Mouse (Mus musculus): ENCODE data around the gene Pik3cg.

DNA sequence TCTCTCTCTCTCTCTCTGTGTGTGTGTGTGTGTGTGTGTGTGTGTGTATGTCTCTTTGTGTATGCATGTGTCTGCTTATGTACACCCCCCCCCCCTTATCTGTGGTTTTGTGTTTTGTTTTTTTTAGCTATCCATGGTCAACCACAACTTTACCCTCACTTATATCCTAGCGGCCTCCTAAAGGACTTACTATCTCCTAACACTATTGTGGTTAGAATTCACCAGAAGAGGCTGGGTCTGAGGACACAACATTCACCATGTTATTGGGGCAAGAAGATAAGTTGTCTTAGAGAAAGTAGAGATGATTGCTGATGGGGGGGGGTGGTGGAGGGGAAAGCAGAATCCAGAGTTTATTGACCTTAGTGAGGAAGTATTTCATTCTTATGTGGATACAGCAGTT lies 15.2 kb upstream of the Pik3cg start:
- TF ChIP-seq FLI1 (IDR thresholded peaks at IDR 0.05; ENCODE audit: low read length), result no peak
- no peak for TF ChIP-seq GATA1 (IDR thresholded peaks at IDR 0.05; ENCODE audit: borderline replicate concordance, low read length)

Measured in megakaryocyte, embryonic 14.5 days (primary cell).